Mouse (Mus musculus): ENCODE measurements at regions not wholly inside any gene's neighbourhood (a gene's known extent, or its start where the extent isn't known, plus 50 kb on each side); places are given as distances from the start of the nearest gene placed in this dataset.

DNA sequence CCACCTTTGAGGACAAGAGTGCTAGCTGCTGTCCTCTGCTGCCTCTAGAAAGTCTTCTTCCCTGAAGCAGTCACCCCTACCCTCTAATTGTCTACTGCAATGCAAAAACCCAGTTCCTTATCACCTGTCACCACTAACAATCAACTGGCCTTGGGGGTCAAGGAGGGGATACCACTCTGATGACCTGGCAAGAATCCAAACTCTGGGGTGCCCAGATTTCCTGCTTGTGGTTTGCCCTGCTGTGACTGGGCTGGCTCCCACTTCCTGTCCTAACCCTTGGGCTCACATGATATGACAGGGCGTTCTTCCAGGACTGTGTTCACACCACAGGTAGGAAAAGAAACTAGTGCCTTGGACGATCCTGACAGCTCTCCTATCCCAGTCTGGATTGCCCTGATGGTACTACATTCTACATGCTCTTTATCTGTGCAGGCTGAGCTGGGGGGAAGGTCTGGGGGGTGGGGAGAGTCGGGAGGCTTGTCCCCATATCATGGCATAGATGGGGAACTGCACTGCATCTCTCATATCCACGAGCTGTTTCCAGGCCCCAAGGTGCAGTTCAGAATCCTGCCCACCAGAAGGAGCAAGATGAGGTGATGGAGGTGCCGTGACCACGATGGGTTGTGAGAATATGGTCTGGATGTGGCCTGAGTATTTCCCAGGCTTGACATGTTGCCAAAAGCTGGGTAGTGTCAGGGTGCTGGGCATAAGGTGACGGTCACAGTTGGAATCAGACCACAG is 81.0 kb downstream of the Maf start:
- TF ChIP-seq CTCF (IDR thresholded peaks at IDR 0.05; ENCODE audit: borderline replicate concordance, control insufficient read depth, extremely low read depth, insufficient read depth, low read length, poor library complexity) (no peak), POLR2A (IDR thresholded peaks at IDR 0.05; ENCODE audit: control insufficient read depth, extremely low read depth, insufficient read depth, low read length, poor library complexity) (no peak)
